Mouse (Mus musculus) liver, adult 2 months (tissue): ENCODE measurements around the gene Cacna1i.

Source experiments
- CTCF ChIP-seq: fragments of 200-500 bp; IDR thresholded peaks from 2 replicates; pipeline ENCODE4 v1.5.1; 2011; ENCODE audit warnings: low read depth, low read length, control low read depth
- POLR2A ChIP-seq: fragments of 200-500 bp; IDR thresholded peaks from 2 replicates; pipeline ENCODE4 v1.6.1; 2011; ENCODE audit warnings: low read length, control low read depth; ENCODE audit not compliant: insufficient read depth; ENCODE audit errors: extremely low read depth

GRCm38 (mm10) chr15:80395035-80395434 lies 108.0 kb downstream of the Cacna1i start:
- TF ChIP-seq CTCF (no peak), POLR2A (no peak)
